Comparison of ENCODE assay signal across 21 mouse cellular contexts in the genomic region with DNA sequence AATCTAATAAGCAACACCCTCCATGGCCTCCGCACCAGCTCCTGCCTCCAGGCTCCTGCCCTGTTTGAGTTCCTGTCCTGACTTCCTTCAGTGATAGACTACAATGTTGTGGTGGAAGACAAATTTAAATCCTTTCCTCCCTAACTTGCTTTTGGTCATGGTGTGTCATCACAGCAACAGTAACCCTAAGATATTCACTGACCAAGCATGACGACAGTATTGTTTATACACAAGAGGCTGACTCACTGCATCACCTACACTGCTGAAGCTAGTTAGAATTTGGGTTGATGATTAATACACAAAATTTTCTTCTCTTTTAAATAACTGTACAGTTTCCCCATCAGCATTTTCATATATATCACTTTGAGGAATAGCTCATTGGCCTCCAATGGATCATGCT. TPM values are rescaled to one million over a fixed set of nuclear protein-coding genes. Genes with fewer than 3 reads are reported as not detected.
DNase-seq lines count a peak whose midpoint lies in the region; ATAC-seq and TF ChIP-seq lines count a peak whose summit lies in the region.
"Had no signal": no experiment of that assay in that cellular context is flagged by ENCODE, and none has a peak within 500 bp of the region (broad histone marks: within the 10 kb centered on the region; RNA-seq: fewer than 3 reads in every experiment).

No protein-coding gene starts in this region.

- TF ChIP-seq CTCF in liver, postnatal 0 days (IDR thresholded peaks at IDR 0.05; ENCODE audit: low read depth) = no peak

- no peaks in the 10 kb centered on the region for H3K27me3 ChIP-seq in heart, embryonic 12.5 days (replicated peaks)
- H3K27me3 ChIP-seq in liver, embryonic 13.5 days = no peaks in the 10 kb centered on the region
- H3K27me3 ChIP-seq in liver, postnatal 0 days (ENCODE audit: insufficient read depth, low read length) = no peaks in the 10 kb centered on the region
- H3K27me3 ChIP-seq: embryonic facial prominence, embryonic 13.5 days; forebrain, embryonic 12.5 days; hindbrain, embryonic 13.5 days had no signal

- H3K4me1 ChIP-seq in heart, embryonic 12.5 days (replicated peaks) = peaks cover 15% of the 10 kb centered on the region
- peaks cover 76% of the 10 kb centered on the region for H3K4me1 ChIP-seq in liver, embryonic 13.5 days (replicated peaks)
- peaks cover 9% of the 10 kb centered on the region for H3K4me1 ChIP-seq in liver, postnatal 0 days (ENCODE audit: insufficient read depth)
- H3K4me1 ChIP-seq: embryonic facial prominence, embryonic 13.5 days; forebrain, embryonic 12.5 days had no signal

- H3K9ac ChIP-seq in heart, embryonic 12.5 days = no peak overlapping the region
- H3K9ac ChIP-seq in liver, embryonic 13.5 days = no peak overlapping the region
- no peak overlapping the region for H3K9ac ChIP-seq in liver, postnatal 0 days (replicated peaks)
- H3K9ac ChIP-seq: embryonic facial prominence, embryonic 13.5 days; forebrain, embryonic 12.5 days; hindbrain, embryonic 13.5 days had no signal

- WGBS in heart, embryonic 12.5 days = 83% methylated on average over 2 of the region's 2 CpGs
- WGBS in liver, embryonic 13.5 days (ENCODE audit: insufficient replicate concordance) = 78% methylated on average over 2 of the region's 2 CpGs
- 78% methylated on average over 2 of the region's 2 CpGs for WGBS in liver, postnatal 0 days (ENCODE audit: insufficient replicate concordance)

- 0 out of 2 replicates have a peak, but pooled peaks cover 4% of the 10 kb centered on the region for H3K36me3 ChIP-seq in heart, embryonic 12.5 days
- no peaks in the 10 kb centered on the region for H3K36me3 ChIP-seq in liver, embryonic 13.5 days
- H3K36me3 ChIP-seq in liver, postnatal 0 days (replicated peaks; ENCODE audit: insufficient read depth, low read length) = no peaks in the 10 kb centered on the region
- H3K36me3 ChIP-seq: embryonic facial prominence, embryonic 13.5 days; forebrain, embryonic 12.5 days; hindbrain, embryonic 13.5 days had no signal

- DNase-seq in heart, adult 11 months = peak; percentile 69
- DNase-seq in liver, embryonic 13.5 days = no peak
- no peak for DNase-seq in liver, postnatal 0 days
- DNase-seq in 3134 (ENCODE audit: extremely low read depth, insufficient read length, low spot score) (peak; percentile 23), NIH3T3 (ENCODE audit: low read depth) (peak; percentile 32)
- DNase-seq in lung, adult 18-20 months = no peak
- no peak for DNase-seq in gastrocnemius, postnatal 25 days
- DNase-seq: adrenal gland, postnatal 14 days; cerebellum, adult 11-12 months; cerebellum, adult 9-10 months; cerebellum, postnatal 25 days; gastrocnemius, postnatal 14 days; heart, postnatal 10 days; heart, postnatal 4 days had no signal

- TF ChIP-seq EP300 in liver, postnatal 0 days (IDR thresholded peaks at IDR 0.05; ENCODE audit: low read depth) = no peak

- no peak overlapping the region for H3K27ac ChIP-seq in heart, embryonic 12.5 days (ENCODE audit: poor library complexity, severe bottlenecking)
- H3K27ac ChIP-seq in liver, embryonic 13.5 days = peak overlapping the region; percentile 54; the same call in 1 of the 2 replicates
- no peak overlapping the region for H3K27ac ChIP-seq in liver, postnatal 0 days (ENCODE audit: low read depth)
- H3K27ac ChIP-seq: embryonic facial prominence, embryonic 13.5 days; forebrain, embryonic 12.5 days; hindbrain, embryonic 13.5 days; hindbrain, postnatal 0 days had no signal

- no peak overlapping the region for H3K4me2 ChIP-seq in heart, embryonic 12.5 days
- no peak overlapping the region for H3K4me2 ChIP-seq in liver, embryonic 13.5 days
- no peak overlapping the region for H3K4me2 ChIP-seq in liver, postnatal 0 days (ENCODE audit: low read depth, low read length)
- H3K4me2 ChIP-seq: embryonic facial prominence, embryonic 13.5 days; forebrain, embryonic 12.5 days; hindbrain, embryonic 13.5 days had no signal

- H3K4me3 ChIP-seq in heart, embryonic 12.5 days = no peak overlapping the region
- H3K4me3 ChIP-seq in liver, embryonic 13.5 days (replicated peaks) = no peak overlapping the region
- no peak overlapping the region for H3K4me3 ChIP-seq in liver, postnatal 0 days (ENCODE audit: low read depth, low read length)
- H3K4me3 ChIP-seq: embryonic facial prominence, embryonic 13.5 days; forebrain, embryonic 12.5 days; hindbrain, embryonic 13.5 days had no signal

- no peaks in the 10 kb centered on the region for H3K9me3 ChIP-seq in heart, embryonic 12.5 days (replicated peaks)
- H3K9me3 ChIP-seq in liver, embryonic 13.5 days (replicated peaks) = no peaks in the 10 kb centered on the region
- no peaks in the 10 kb centered on the region for H3K9me3 ChIP-seq in liver, postnatal 0 days (ENCODE audit: low read length)
- H3K9me3 ChIP-seq: embryonic facial prominence, embryonic 13.5 days; forebrain, embryonic 12.5 days; hindbrain, embryonic 13.5 days had no signal

- ATAC-seq in heart, embryonic 12.5 days (ENCODE audit: insufficient number of reproducible peaks, low FRiP score) = no peak
- no peak for ATAC-seq in liver, embryonic 13.5 days (ENCODE audit: low read depth)
- ATAC-seq in liver, postnatal 0 days = no peak
- ATAC-seq: activated CD4-positive, CD25-positive, alpha-beta regulatory T cell, adult 4 months; forebrain, embryonic 16.5 days; hindbrain, postnatal 0 days had no signal

RNA-seq across cellular contexts. Expression of a gene that starts 18.7 kb away (rescaled TPM):
- 16.8 and 19.5 TPM in 2 replicates for polyA plus RNA-seq in heart, embryonic 12.5 days (2016; fragmentation: Nextera tagmentation; extraction: Ambion mirVana)
- 22.3 and 27.6 TPM in 2 replicates for polyA plus RNA-seq in liver, embryonic 13.5 days (2015; fragmentation: Nextera tagmentation; extraction: Ambion mirVana)
- 15.5 and 21.2 TPM in 2 replicates for polyA plus RNA-seq in liver, postnatal 0 days (2015; fragmentation: Nextera tagmentation; extraction: Ambion mirVana)
- 10 to 100 TPM; 23.3 to 23.4 TPM for total RNA-seq in gastrocnemius, postnatal 25 days (2021)

RNA-seq across cellular contexts. Expression of a gene that starts 56.3 kb away (rescaled TPM):
- 33.8 and 37.3 TPM in 2 replicates for polyA plus RNA-seq in heart, embryonic 12.5 days (2016; fragmentation: Nextera tagmentation; extraction: Ambion mirVana)
- polyA plus RNA-seq in liver, embryonic 13.5 days (2015; fragmentation: Nextera tagmentation; extraction: Ambion mirVana) = 23.9 and 27.7 TPM in 2 replicates
- polyA plus RNA-seq in liver, postnatal 0 days (2015; fragmentation: Nextera tagmentation; extraction: Ambion mirVana) = 9.4 and 10.1 TPM in 2 replicates
- 1 to 10 TPM; 4.3 to 6.6 TPM for total RNA-seq in gastrocnemius, postnatal 25 days (2021)

Comparison
In these comparisons a context has a peak if more than half of its experiments do, and no peak if none do; other contexts are left out.
1. DNase-seq: peak in heart, adult 11 months (single experiment), 3134 (single experiment) and NIH3T3 (single experiment); none in liver, embryonic 13.5 days (single experiment), liver, postnatal 0 days (single experiment), lung, adult 18-20 months (0 of 2) and gastrocnemius, postnatal 25 days (single experiment).